Mouse (Mus musculus) MEL (cell line): ENCODE measurements around the gene Cntnap2.

ENCODE experiments used
- CTCF ChIP-seq, 3 experiments: IDR thresholded peaks in 2 of 3; conservative IDR thresholded peaks in 1 of 3; 2 replicates each; pipeline ENCODE4 v1.5.1; 2011 to 2012; ENCODE audit warnings: low read length in 3 of 3, low read depth in 2 of 3, mild to moderate bottlenecking in 2 of 3, improper control_type of control experiment in 1 of 3, inconsistent platforms in 1 of 3, mixed read lengths in 1 of 3, moderate library complexity in 1 of 3; ENCODE audit not compliant: control insufficient read depth in 1 of 3, insufficient read depth in 1 of 3, poor library complexity in 1 of 3, severe bottlenecking in 1 of 3
- POLR2A ChIP-seq, 2 experiments: IDR thresholded peaks; 2 replicates each; pipeline ENCODE4 v1.6.1; 2011 to 2012; ENCODE audit warnings: low read length in 2 of 2, mild to moderate bottlenecking in 2 of 2, control low read depth in 1 of 2, improper control_type of control experiment in 1 of 2, low read depth in 1 of 2, moderate library complexity in 1 of 2; ENCODE audit not compliant: control insufficient read depth in 1 of 2, insufficient read depth in 1 of 2, poor library complexity in 1 of 2
- POLR2AphosphoS5 ChIP-seq: IDR thresholded peaks from 2 replicates; pipeline ENCODE4 v1.6.1; 2012; ENCODE audit warnings: low read depth, borderline replicate concordance, mild to moderate bottlenecking, inconsistent platforms, low read length, moderate library complexity, mixed read lengths
- TBP ChIP-seq: IDR thresholded peaks from 2 replicates; pipeline ENCODE4 v1.8.0; 2011; ENCODE audit warnings: low read depth, low read length, improper control_type of control experiment

- TF ChIP-seq POLR2AphosphoS5: no peak
- no peak for TF ChIP-seq CTCF (IDR thresholded peaks at IDR 0.05 in 2 of 3, conservative IDR thresholded peaks at IDR 0.05 in 1 of 3; ENCODE audit: control insufficient read depth in 1 of 3, insufficient read depth in 1 of 3, low read depth in 2 of 3, low read length in 3 of 3, poor library complexity in 1 of 3, severe bottlenecking in 1 of 3)
- no peak for TF ChIP-seq TBP
- no peak for TF ChIP-seq POLR2A (IDR thresholded peaks at IDR 0.05; ENCODE audit: control insufficient read depth in 1 of 2, insufficient read depth in 1 of 2, low read depth in 1 of 2, low read length in 2 of 2, poor library complexity in 1 of 2)
Observed at GRCm38 (mm10) chr6:47192478-47192877, 2133.3 kb downstream of the Cntnap2 start.
